Mouse (Mus musculus): ENCODE measurements around the gene B3galt1.

B3galt1 gene

GRCm38 (mm10) chr2:67724249-67724648 lies 158.6 kb downstream of the B3galt1 start:
- DNase-seq (ENCODE audit: low read depth, low spot score): no peak

- DNase-seq (ENCODE audit: low read depth, low spot score): no peak
Observed at GRCm38 (mm10) chr2:67730771-67731170, 165.1 kb downstream of the B3galt1 start.

- no peak for DNase-seq (ENCODE audit: low read depth, low spot score)
Observed at GRCm38 (mm10) chr2:67751585-67751984, 185.9 kb downstream of the B3galt1 start.

GRCm38 (mm10) chr2:67756507-67756906 lies 190.8 kb downstream of the B3galt1 start:
- no peak for DNase-seq (ENCODE audit: low read depth, low spot score)

GRCm38 (mm10) chr2:67787536-67787935 lies 221.9 kb downstream of the B3galt1 start:
- DNase-seq (ENCODE audit: low read depth, low spot score): no peak

- no peak for DNase-seq (ENCODE audit: low read depth, low spot score)
Observed at GRCm38 (mm10) chr2:67797561-67797960, 231.9 kb downstream of the B3galt1 start.

- no peak for DNase-seq (ENCODE audit: low read depth, low spot score)
Observed at GRCm38 (mm10) chr2:67799981-67800380, 234.3 kb downstream of the B3galt1 start.

- no peak for DNase-seq (ENCODE audit: low read depth, low spot score)
Observed at GRCm38 (mm10) chr2:67816149-67816548, 250.5 kb downstream of the B3galt1 start.

- no peak for DNase-seq (ENCODE audit: low read depth, low spot score)
Observed at GRCm38 (mm10) chr2:67818014-67818413, 252.3 kb downstream of the B3galt1 start.

GRCm38 (mm10) chr2:67822360-67822759 lies 256.7 kb downstream of the B3galt1 start:
- DNase-seq (ENCODE audit: low read depth, low spot score): no peak

GRCm38 (mm10) chr2:67827697-67828096 lies 262.0 kb downstream of the B3galt1 start:
- DNase-seq (ENCODE audit: low read depth, low spot score): no peak

GRCm38 (mm10) chr2:67829055-67829915 lies 263.6 kb downstream of the B3galt1 start:
- DNase-seq (ENCODE audit: low read depth, low spot score): no peak

GRCm38 (mm10) chr2:67847806-67848205 lies 282.1 kb downstream of the B3galt1 start:
- DNase-seq (ENCODE audit: low read depth, low spot score): no peak

- no peak for DNase-seq (ENCODE audit: low read depth, low spot score)
Observed at GRCm38 (mm10) chr2:67850725-67851124, 285.1 kb downstream of the B3galt1 start.

- no peak for DNase-seq (ENCODE audit: low read depth, low spot score)
Observed at GRCm38 (mm10) chr2:67858340-67858739, 292.7 kb downstream of the B3galt1 start.

GRCm38 (mm10) chr2:67859004-67859403 lies 293.3 kb downstream of the B3galt1 start:
- no peak for DNase-seq (ENCODE audit: low read depth, low spot score)

- no peak for DNase-seq (ENCODE audit: low read depth, low spot score)
Observed at GRCm38 (mm10) chr2:67873368-67873767, 307.7 kb downstream of the B3galt1 start.

GRCm38 (mm10) chr2:67879836-67880235 lies 314.2 kb downstream of the B3galt1 start:
- no peak for DNase-seq (ENCODE audit: low read depth, low spot score)

- no peak for DNase-seq (ENCODE audit: low read depth, low spot score)
Observed at GRCm38 (mm10) chr2:67881713-67882281, 316.1 kb downstream of the B3galt1 start.

- DNase-seq (ENCODE audit: low read depth, low spot score): peak; percentile 8
Observed at GRCm38 (mm10) chr2:67897956-67898689, 332.5 kb downstream of the B3galt1 start.

- no peak for DNase-seq (ENCODE audit: low read depth, low spot score)
Observed at GRCm38 (mm10) chr2:67901574-67901973, 335.9 kb downstream of the B3galt1 start.

GRCm38 (mm10) chr2:67902651-67903292 lies 337.1 kb downstream of the B3galt1 start:
- no peak for DNase-seq (ENCODE audit: low read depth, low spot score)
